Mouse (Mus musculus): ENCODE measurements at regions not wholly inside any gene's neighbourhood (a gene's known extent, or its start where the extent isn't known, plus 50 kb on each side); places are given as distances from the start of the nearest gene placed in this dataset.

- dilution Hi-C loops (cut with MboI; ENCODE audit: extremely low pct_ligation_motif_present, extremely low pct_unique_long_range_greater_than_20kb, low sequenced_read_pairs) (no loop called here), in situ Hi-C loops (cut with MboI; ENCODE audit: low pct_ligation_motif_present, low pct_unique_long_range_greater_than_20kb, low sequenced_read_pairs) (no loop called here)
- no peaks in the 10 kb centered on the region for H3K9me3 ChIP-seq (replicated peaks; ENCODE audit: low read length)
- no peak overlapping the region for H3K4me3 ChIP-seq (replicated peaks in 1 of 3; ENCODE audit: low read depth in 2 of 3, low read length in 2 of 3, poor library complexity in 1 of 3)
- no peaks in the 10 kb centered on the region for H3K36me3 ChIP-seq (replicated peaks in 1 of 2; ENCODE audit: control insufficient read depth in 1 of 2, insufficient read depth in 1 of 2, low read length in 1 of 2)
- TF ChIP-seq GABPA (IDR thresholded peaks at IDR 0.05; ENCODE audit: insufficient replicate concordance, low read depth, low read length) (no peak), CHD1 (IDR thresholded peaks at IDR 0.05; ENCODE audit: low read depth, low read length) (no peak), EP300 (IDR thresholded peaks at IDR 0.05; ENCODE audit: low read length) (no peak), SIN3A (IDR thresholded peaks at IDR 0.05; ENCODE audit: low read length) (no peak), KAT2A (IDR thresholded peaks at IDR 0.05; ENCODE audit: insufficient replicate concordance, low read length) (no peak), PAX5 (IDR thresholded peaks at IDR 0.05; ENCODE audit: low read length) (no peak), POLR2A (IDR thresholded peaks at IDR 0.05; ENCODE audit: low read depth, low read length) (no peak), ZKSCAN1 (IDR thresholded peaks at IDR 0.05; ENCODE audit: borderline replicate concordance, low read depth, low read length) (no peak)
- H3K27ac ChIP-seq (ENCODE audit: insufficient read depth, low read depth): no peak overlapping the region
- H3K4me2 ChIP-seq (ENCODE audit: insufficient read depth, low read depth, poor library complexity, severe bottlenecking): no peak overlapping the region
- no peak overlapping the region for H3K9ac ChIP-seq (ENCODE audit: insufficient read depth, low read depth)
- no peaks in the 10 kb centered on the region for H3K4me1 ChIP-seq (ENCODE audit: control insufficient read depth in 1 of 2, insufficient read depth in 2 of 2)
- no peak for DNase-seq (ENCODE audit: extremely low read depth)
- no peaks in the 10 kb centered on the region for H3K79me2 ChIP-seq (replicated peaks; ENCODE audit: control insufficient read depth, extremely low read depth, insufficient read depth, poor library complexity, severe bottlenecking)
- H3K27me3 ChIP-seq (replicated peaks): peaks cover 88% of the 10 kb centered on the region
Measured at GRCm38 (mm10) chr4:131073420-131073819, 129.2 kb downstream of the Matn1 start.

- TF ChIP-seq TCF12 (IDR thresholded peaks at IDR 0.05; ENCODE audit: low read depth, low read length) (no peak), PAX5 (IDR thresholded peaks at IDR 0.05; ENCODE audit: low read length) (no peak), SMC3 (IDR thresholded peaks at IDR 0.05; ENCODE audit: low read depth, low read length) (no peak), MAFK (IDR thresholded peaks at IDR 0.05; ENCODE audit: insufficient replicate concordance, low read length) (no peak)
- Histone ChIP-seq H3K27ac (ENCODE audit: insufficient read depth, low read depth) (no peak overlapping the region), H3K4me1 (ENCODE audit: control insufficient read depth in 1 of 2, insufficient read depth in 2 of 2) (no peaks in the 10 kb centered on the region), H3K4me2 (ENCODE audit: insufficient read depth, low read depth, poor library complexity, severe bottlenecking) (no peak overlapping the region), H3K4me3 (replicated peaks in 1 of 3; ENCODE audit: low read depth in 2 of 3, low read length in 2 of 3, poor library complexity in 1 of 3) (no peak overlapping the region), H3K79me2 (replicated peaks; ENCODE audit: control insufficient read depth, extremely low read depth, insufficient read depth, poor library complexity, severe bottlenecking) (no peaks in the 10 kb centered on the region), H3K27me3 (replicated peaks) (peaks cover 89% of the 10 kb centered on the region), H3K9ac (ENCODE audit: insufficient read depth, low read depth) (no peak overlapping the region), H3K9me3 (replicated peaks; ENCODE audit: low read length) (no peaks in the 10 kb centered on the region), H3K36me3 (replicated peaks in 1 of 2; ENCODE audit: control insufficient read depth in 1 of 2, insufficient read depth in 1 of 2, low read length in 1 of 2) (no peaks in the 10 kb centered on the region)
- dilution Hi-C loops (cut with MboI; ENCODE audit: extremely low pct_ligation_motif_present, extremely low pct_unique_long_range_greater_than_20kb, low sequenced_read_pairs) (no loop called here), in situ Hi-C loops (cut with MboI; ENCODE audit: low pct_ligation_motif_present, low pct_unique_long_range_greater_than_20kb, low sequenced_read_pairs) (no loop called here)
- DNase-seq (ENCODE audit: extremely low read depth): no peak
Measured at GRCm38 (mm10) chr4:131075326-131075932, 131.2 kb downstream of the Matn1 start.

GRCm38 (mm10) chr4:131076628-131077027 lies 132.4 kb downstream of the Matn1 start:
- no peak overlapping the region for H3K4me3 ChIP-seq (replicated peaks in 1 of 3; ENCODE audit: low read depth in 2 of 3, low read length in 2 of 3, poor library complexity in 1 of 3)
- dilution Hi-C loops (cut with MboI; ENCODE audit: extremely low pct_ligation_motif_present, extremely low pct_unique_long_range_greater_than_20kb, low sequenced_read_pairs) (no loop called here), in situ Hi-C loops (cut with MboI; ENCODE audit: low pct_ligation_motif_present, low pct_unique_long_range_greater_than_20kb, low sequenced_read_pairs) (no loop called here)

More at GRCm38 (mm10) chr4:131076628-131077027, 132.4 kb downstream of the Matn1 start:
- Histone ChIP-seq H3K27ac (ENCODE audit: insufficient read depth, low read depth) (no peak overlapping the region), H3K27me3 (replicated peaks) (peaks cover 87% of the 10 kb centered on the region), H3K9me3 (replicated peaks; ENCODE audit: low read length) (no peaks in the 10 kb centered on the region), H3K9ac (ENCODE audit: insufficient read depth, low read depth) (no peak overlapping the region), H3K79me2 (replicated peaks; ENCODE audit: control insufficient read depth, extremely low read depth, insufficient read depth, poor library complexity, severe bottlenecking) (no peaks in the 10 kb centered on the region), H3K4me1 (ENCODE audit: control insufficient read depth in 1 of 2, insufficient read depth in 2 of 2) (no peaks in the 10 kb centered on the region), H3K4me2 (ENCODE audit: insufficient read depth, low read depth, poor library complexity, severe bottlenecking) (no peak overlapping the region), H3K36me3 (replicated peaks in 1 of 2; ENCODE audit: control insufficient read depth in 1 of 2, insufficient read depth in 1 of 2, low read length in 1 of 2) (no peaks in the 10 kb centered on the region)
- DNase-seq (ENCODE audit: extremely low read depth): no peak
- no peak for TF ChIP-seq POLR2AphosphoS2 (IDR thresholded peaks at IDR 0.05; ENCODE audit: low read depth, low read length)

Data from CH12.LX (cell line).